Mouse (Mus musculus) liver, embryonic 14.5 days (tissue): ENCODE data around the gene Plekha4.

ENCODE experiments used
- CTCF ChIP-seq: IDR thresholded peaks from 2 replicates; pipeline ENCODE4 v1.5.1; 2016; ENCODE audit warnings: antibody characterized with exemption, low read depth, control low read depth
- EP300 ChIP-seq: IDR thresholded peaks from 2 replicates; pipeline ENCODE4 v1.6.1; 2016; ENCODE audit warnings: antibody characterized with exemption, low read depth

- TF ChIP-seq CTCF: no peak
- TF ChIP-seq EP300: no peak
Observed at GRCm38 (mm10) chr7:45522957-45523676, 3.0 kb upstream of the Plekha4 start.
